Mouse (Mus musculus) liver, postnatal 0 days (tissue): Measurements from ENCODE around the gene Cpb2.

Source experiments
- CTCF ChIP-seq: sonication (generic); IDR thresholded peaks from 2 replicates; pipeline ENCODE4 v1.5.1; 2016; ENCODE audit warnings: antibody characterized with exemption, low read depth
- EP300 ChIP-seq: IDR thresholded peaks from 2 replicates; pipeline ENCODE4 v1.6.1; 2016; ENCODE audit warnings: antibody characterized with exemption, low read depth, mild to moderate bottlenecking

- TF ChIP-seq CTCF (peak; percentile 43), EP300 (no peak)
Measured at GRCm38 (mm10) chr14:75309336-75309992, 67.4 kb downstream of the Cpb2 start.
